Mouse (Mus musculus) liver, embryonic 15.5 days (tissue): ENCODE measurements around the gene Igf1. TPM values are rescaled to one million over a fixed set of nuclear protein-coding genes. Genes with fewer than 3 reads are reported as not detected.

ENCODE experiments used
- ATAC-seq: fragments of 200-750 bp; cut with Nextera tagmentation; 2 replicates; pipeline ENCODE4 v1.8.0; 2017; ENCODE audit warnings: moderate number of reproducible peaks, mild to moderate bottlenecking, moderate library complexity; ENCODE audit not compliant: insufficient read depth
- H3K27ac ChIP-seq: fragments of 300-500 bp; sonication (generic); replicated peaks from 2 replicates; pipeline ENCODE4 v1.5.1; 2015; ENCODE audit warnings: mild to moderate bottlenecking, inconsistent platforms
- H3K27me3 ChIP-seq: fragments of 300-500 bp; sonication (generic); 2 replicates; pipeline ENCODE4 v1.6.1; 2015; ENCODE audit warnings: mild to moderate bottlenecking, inconsistent platforms
- H3K36me3 ChIP-seq: fragments of 300-500 bp; sonication (generic); replicated peaks from 2 replicates; pipeline ENCODE4 v1.6.1; 2015; ENCODE audit warnings: moderate library complexity, mild to moderate bottlenecking, inconsistent platforms
- H3K4me1 ChIP-seq: fragments of 300-500 bp; sonication (generic); replicated peaks from 2 replicates; pipeline ENCODE4 v1.6.1; 2015; ENCODE audit warnings: inconsistent platforms
- H3K4me2 ChIP-seq: fragments of 300-500 bp; sonication (generic); 2 replicates; pipeline ENCODE4 v1.6.1; 2015; ENCODE audit warnings: moderate library complexity, mild to moderate bottlenecking, inconsistent platforms
- H3K4me3 ChIP-seq: fragments of 300-500 bp; sonication (generic); replicated peaks from 2 replicates; pipeline ENCODE4 v1.5.1; 2015; ENCODE audit warnings: mild to moderate bottlenecking, inconsistent platforms
- H3K9ac ChIP-seq: fragments of 300-500 bp; sonication (generic); 2 replicates; pipeline ENCODE4 v1.6.1; 2015; ENCODE audit warnings: moderate library complexity, mild to moderate bottlenecking, inconsistent platforms
- H3K9me3 ChIP-seq: fragments of 300-500 bp; sonication (generic); replicated peaks from 2 replicates; pipeline ENCODE4 v1.6.1; 2016; ENCODE audit warnings: inconsistent platforms
- WGBS: fragments of 180-500 bp; shearing (Covaris S2); methylation state at CpG from one replicate; pipeline ENCODE4 v1.1.7; 2015; ENCODE audit warnings: mixed read lengths; ENCODE audit not compliant: insufficient replicate concordance; 5-methylcytosine and 5-hydroxymethylcytosine counted together
- polyA plus RNA-seq: library from polyadenylated mRNA; unstranded; fragments of >200 nt; fragmentation: Nextera tagmentation; extraction: Ambion mirVana; gene quantifications from 2 replicates; pipeline ENCODE4 v1.2.1, GENCODE M21; 2015

Gene Igf1
- polyA plus RNA-seq, 1 experiment from 2014 or later, result 12.5 TPM

DNA sequence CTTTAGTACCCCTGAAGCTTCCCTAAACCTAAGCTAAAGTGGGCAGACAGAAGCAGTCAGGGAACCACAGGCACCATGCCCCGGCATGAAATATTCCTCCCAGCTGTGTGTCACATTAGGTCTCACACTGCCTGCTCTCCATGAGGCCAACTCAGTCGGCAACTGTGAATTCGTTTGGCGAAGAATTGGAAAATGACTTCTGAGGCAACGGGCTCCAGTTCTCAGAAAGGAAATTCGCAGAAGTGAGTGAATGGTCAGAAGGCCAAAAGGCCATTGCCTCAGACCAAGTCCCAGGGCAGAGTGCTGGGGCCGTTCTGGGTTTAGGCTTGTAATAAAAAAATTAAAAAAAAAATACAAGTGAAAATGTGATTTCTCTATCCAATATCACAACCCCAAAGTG lies 43.9 kb downstream of the Igf1 start:
- WGBS, result 57% methylated on average over 7 of the region's 7 CpGs
- Histone ChIP-seq H3K27ac (no peak overlapping the region), H3K36me3 (no peaks in the 10 kb centered on the region), H3K9me3 (no peaks in the 10 kb centered on the region), H3K27me3 (no peaks in the 10 kb centered on the region), H3K4me2 (no peak overlapping the region), H3K9ac (no peak overlapping the region), H3K4me1 (no peaks in the 10 kb centered on the region), H3K4me3 (no peak overlapping the region)
- no peak for ATAC-seq

DNA sequence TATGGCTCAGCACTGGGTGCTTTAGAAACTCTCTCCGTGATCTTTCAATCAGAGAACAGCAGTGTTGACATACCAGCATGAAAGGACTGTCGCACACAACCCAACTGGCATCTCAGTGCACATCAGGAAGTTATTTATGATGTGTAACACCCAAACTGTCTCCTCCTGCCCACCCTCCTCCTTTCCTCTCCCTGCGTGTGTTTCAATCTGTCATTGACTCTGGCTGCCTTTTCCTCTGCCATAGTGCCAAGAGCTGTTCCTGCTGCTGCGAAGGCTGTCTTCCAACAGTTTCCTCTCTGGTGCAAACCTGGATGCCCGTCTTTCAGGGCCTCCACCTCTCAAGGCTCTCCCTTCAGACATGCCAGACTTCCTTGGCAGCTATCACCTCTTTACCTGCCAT lies 46.3 kb downstream of the Igf1 start:
- no peak for ATAC-seq
- Histone ChIP-seq H3K4me3 (no peak overlapping the region), H3K9me3 (no peaks in the 10 kb centered on the region), H3K27me3 (no peaks in the 10 kb centered on the region), H3K27ac (no peak overlapping the region), H3K36me3 (no peaks in the 10 kb centered on the region), H3K9ac (no peak overlapping the region), H3K4me1 (no peaks in the 10 kb centered on the region), H3K4me2 (no peak overlapping the region)
- 47% methylated on average over 5 of the region's 5 CpGs for WGBS

- no peak for ATAC-seq
- H3K27ac ChIP-seq, result no peak overlapping the region
- H3K4me1 ChIP-seq, result no peaks in the 10 kb centered on the region
- no peaks in the 10 kb centered on the region for H3K9me3 ChIP-seq
- H3K27me3 ChIP-seq, result no peaks in the 10 kb centered on the region
- no peak overlapping the region for H3K9ac ChIP-seq
- H3K4me2 ChIP-seq, result no peak overlapping the region
- no peak overlapping the region for H3K4me3 ChIP-seq
- no peaks in the 10 kb centered on the region for H3K36me3 ChIP-seq
- 61% methylated on average over 3 of the region's 3 CpGs for WGBS
These were observed 47.0 kb downstream of the Igf1 start for GRCm38 (mm10) chr10:87905087-87905486.

DNA sequence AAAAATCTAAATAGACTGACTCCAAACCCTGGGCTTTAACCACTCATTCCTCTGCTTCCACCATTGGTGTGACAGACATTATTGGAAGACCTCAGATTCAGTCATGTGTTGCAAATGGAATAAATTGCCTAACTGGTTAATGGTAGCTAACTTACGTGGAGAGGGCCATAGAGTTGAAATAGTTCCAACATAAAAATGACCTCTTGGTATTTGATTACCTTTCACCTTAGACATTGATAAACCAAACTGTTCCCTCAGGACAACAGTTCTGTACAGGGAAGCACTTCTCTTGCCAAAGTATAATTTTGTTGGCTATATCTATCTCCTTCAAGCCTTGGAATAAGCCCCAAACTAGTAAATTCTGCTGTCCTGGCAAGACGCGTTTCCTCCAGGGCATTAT lies 48.1 kb downstream of the Igf1 start:
- no peaks in the 10 kb centered on the region for H3K27me3 ChIP-seq
- ATAC-seq, result no peak
- no peaks in the 10 kb centered on the region for H3K4me1 ChIP-seq
- H3K9ac ChIP-seq, result no peak overlapping the region
- no peaks in the 10 kb centered on the region for H3K36me3 ChIP-seq
- no peak overlapping the region for H3K4me2 ChIP-seq
- H3K27ac ChIP-seq, result no peak overlapping the region
- H3K9me3 ChIP-seq, result no peaks in the 10 kb centered on the region
- 73% methylated on average over 3 of the region's 3 CpGs for WGBS
- H3K4me3 ChIP-seq, result no peak overlapping the region

GRCm38 (mm10) chr10:87906757-87907307 lies 48.8 kb downstream of the Igf1 start:
- Histone ChIP-seq H3K4me2 (no peak overlapping the region), H3K27ac (no peak overlapping the region), H3K4me1 (no peaks in the 10 kb centered on the region), H3K36me3 (no peaks in the 10 kb centered on the region), H3K9me3 (no peaks in the 10 kb centered on the region), H3K27me3 (no peaks in the 10 kb centered on the region), H3K4me3 (no peak overlapping the region), H3K9ac (no peak overlapping the region)
- no peak for ATAC-seq
- 69% methylated on average over 2 of the region's 2 CpGs for WGBS

GRCm38 (mm10) chr10:87913852-87914251 lies 55.8 kb downstream of the Igf1 start:
- WGBS, result 63% methylated on average over 3 of the region's 3 CpGs
- Histone ChIP-seq H3K27ac (no peak overlapping the region), H3K4me2 (no peak overlapping the region), H3K9me3 (no peaks in the 10 kb centered on the region), H3K36me3 (no peaks in the 10 kb centered on the region), H3K4me1 (no peaks in the 10 kb centered on the region), H3K4me3 (no peak overlapping the region), H3K27me3 (no peaks in the 10 kb centered on the region), H3K9ac (no peak overlapping the region)
- ATAC-seq, result no peak

DNA sequence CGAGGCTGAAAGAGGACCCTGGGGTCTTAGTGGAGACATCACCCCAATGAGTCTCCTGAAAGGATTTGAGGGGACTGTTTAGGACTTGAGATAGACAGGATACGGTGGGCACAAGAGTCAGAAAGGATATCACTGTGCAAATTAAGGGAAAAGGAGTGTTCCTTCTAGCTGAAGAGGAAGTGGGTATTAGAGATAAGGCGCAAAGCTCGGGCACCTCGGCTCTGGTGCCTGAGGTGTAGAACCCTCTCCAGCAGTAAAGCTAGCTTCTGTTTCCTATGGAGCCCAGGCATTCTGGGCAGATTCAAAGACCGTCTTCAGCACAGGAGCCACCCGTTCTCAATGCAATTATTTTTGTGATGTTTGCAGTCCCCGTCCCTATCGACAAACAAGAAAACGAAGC lies 56.9 kb downstream of the Igf1 start:
- ATAC-seq, result no peak
- H3K4me2 ChIP-seq, result no peak overlapping the region
- no peaks in the 10 kb centered on the region for H3K27me3 ChIP-seq
- no peak overlapping the region for H3K27ac ChIP-seq
- no peak overlapping the region for H3K4me3 ChIP-seq
- 24% methylated on average over 10 of the region's 10 CpGs for WGBS
- H3K9ac ChIP-seq, result no peak overlapping the region
- H3K4me1 ChIP-seq, result no peaks in the 10 kb centered on the region
- H3K9me3 ChIP-seq, result no peaks in the 10 kb centered on the region
- H3K36me3 ChIP-seq, result no peaks in the 10 kb centered on the region

GRCm38 (mm10) chr10:87915782-87916181 lies 57.7 kb downstream of the Igf1 start:
- H3K9ac ChIP-seq, result no peak overlapping the region
- no peaks in the 10 kb centered on the region for H3K36me3 ChIP-seq

GRCm38 (mm10) chr10:87922263-87922662 lies 64.2 kb downstream of the Igf1 start:
- H3K9ac ChIP-seq, result no peak overlapping the region
- H3K36me3 ChIP-seq, result no peaks in the 10 kb centered on the region
- ATAC-seq, result no peak
- WGBS, result 64% methylated on average over 3 of the region's 3 CpGs
- H3K4me1 ChIP-seq, result no peaks in the 10 kb centered on the region
- H3K27ac ChIP-seq, result no peak overlapping the region
- H3K4me2 ChIP-seq, result no peak overlapping the region
- no peak overlapping the region for H3K4me3 ChIP-seq
- no peaks in the 10 kb centered on the region for H3K27me3 ChIP-seq
- no peaks in the 10 kb centered on the region for H3K9me3 ChIP-seq

More at GRCm38 (mm10) chr10:87915782-87916181, 57.7 kb downstream of the Igf1 start:
- no peak for ATAC-seq
- H3K27ac ChIP-seq, result no peak overlapping the region
- no peak overlapping the region for H3K4me2 ChIP-seq
- H3K4me3 ChIP-seq, result no peak overlapping the region
- WGBS, result 63% methylated on average over 3 of the region's 3 CpGs
- no peaks in the 10 kb centered on the region for H3K4me1 ChIP-seq
- no peaks in the 10 kb centered on the region for H3K27me3 ChIP-seq
- no peaks in the 10 kb centered on the region for H3K9me3 ChIP-seq

GRCm38 (mm10) chr10:87926564-87926963 lies 68.5 kb downstream of the Igf1 start:
- no peak for ATAC-seq
- no peak overlapping the region for H3K4me2 ChIP-seq
- no peaks in the 10 kb centered on the region for H3K4me1 ChIP-seq
- no peak overlapping the region for H3K27ac ChIP-seq
- H3K4me3 ChIP-seq, result no peak overlapping the region
- no peaks in the 10 kb centered on the region for H3K9me3 ChIP-seq
- no peaks in the 10 kb centered on the region for H3K36me3 ChIP-seq
- 66% methylated on average over 8 of the region's 8 CpGs for WGBS
- no peaks in the 10 kb centered on the region for H3K27me3 ChIP-seq
- H3K9ac ChIP-seq, result no peak overlapping the region

DNA sequence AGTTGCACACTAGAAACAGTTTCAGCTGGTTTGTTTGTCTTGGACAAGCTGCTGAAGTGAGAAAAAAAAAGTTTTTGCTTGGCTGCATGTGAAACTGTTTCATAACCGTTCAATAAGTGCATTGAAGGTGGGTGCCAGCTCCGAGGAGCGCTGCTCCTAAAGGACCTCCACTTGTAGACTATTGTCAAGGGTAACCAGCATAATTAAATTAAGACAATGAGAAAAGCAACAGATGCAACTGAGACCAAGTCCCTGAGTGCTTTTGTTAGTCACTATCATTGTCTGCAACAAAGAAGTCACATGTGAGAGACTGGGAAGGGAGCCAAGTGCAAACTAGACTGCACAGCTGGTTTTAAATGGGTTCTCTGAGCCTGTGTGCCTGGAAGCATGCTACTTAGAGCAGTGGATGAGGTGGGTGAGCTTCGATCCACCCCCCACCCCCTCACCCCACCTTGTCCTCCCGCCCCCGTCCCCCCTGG lies 69.1 kb downstream of the Igf1 start:
- H3K27ac ChIP-seq, result no peak overlapping the region
- ATAC-seq, result no peak
- H3K27me3 ChIP-seq, result no peaks in the 10 kb centered on the region
- H3K4me2 ChIP-seq, result no peak overlapping the region
- no peak overlapping the region for H3K9ac ChIP-seq
- no peaks in the 10 kb centered on the region for H3K4me1 ChIP-seq
- WGBS, result 65% methylated on average over 6 of the region's 6 CpGs
- H3K9me3 ChIP-seq, result no peaks in the 10 kb centered on the region
- no peaks in the 10 kb centered on the region for H3K36me3 ChIP-seq
- no peak overlapping the region for H3K4me3 ChIP-seq

DNA sequence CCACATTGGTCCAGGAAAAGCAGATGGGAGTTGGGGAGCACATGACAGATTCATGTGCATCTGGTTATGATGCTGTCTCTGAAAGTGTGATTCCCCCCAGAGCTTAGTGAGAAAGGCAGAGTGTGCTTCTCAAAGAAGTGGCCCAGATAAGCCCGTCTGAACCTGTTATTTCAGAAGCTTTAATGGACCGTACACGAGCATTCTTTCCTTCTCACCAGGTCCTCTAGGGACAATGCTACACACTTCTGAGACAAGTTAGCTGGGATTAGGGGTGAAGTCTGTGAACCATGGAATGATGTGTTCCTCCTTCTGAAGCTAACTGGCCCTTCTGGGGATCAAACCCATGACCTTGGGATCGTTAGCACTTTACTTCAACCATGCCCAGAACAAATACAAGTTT lies 90.1 kb downstream of the Igf1 start:
- Histone ChIP-seq H3K4me1 (no peaks in the 10 kb centered on the region), H3K4me3 (no peak overlapping the region), H3K9me3 (no peaks in the 10 kb centered on the region), H3K4me2 (no peak overlapping the region), H3K27me3 (no peaks in the 10 kb centered on the region), H3K9ac (no peak overlapping the region), H3K27ac (no peak overlapping the region), H3K36me3 (no peaks in the 10 kb centered on the region)
- no peak for ATAC-seq
- 73% methylated on average over 4 of the region's 4 CpGs for WGBS
